Mouse (Mus musculus): ENCODE results near the gene Tbx22.

DNA sequence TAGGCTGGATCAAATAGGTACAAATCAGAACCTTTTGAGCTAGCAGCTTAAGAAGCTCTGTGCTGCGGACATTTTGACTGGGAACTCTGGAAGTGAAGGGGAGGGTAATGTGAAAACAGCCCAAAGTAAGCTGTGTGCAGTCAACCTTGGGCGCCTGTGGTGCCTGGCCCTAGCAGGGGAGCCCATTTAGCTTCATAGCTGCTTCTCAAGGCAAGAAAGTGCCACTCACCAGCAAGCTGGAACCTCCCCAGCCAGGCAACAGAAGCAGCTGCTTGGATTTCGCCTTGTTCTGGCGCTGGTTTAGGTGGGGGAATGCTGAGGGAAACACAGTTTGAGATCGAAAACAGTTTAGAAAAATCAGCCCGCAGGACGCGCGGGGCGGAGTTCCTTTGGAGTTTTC is 11.4 kb downstream of the Tbx22 start:
- TF ChIP-seq CTCF (IDR thresholded peaks at IDR 0.05; ENCODE audit: borderline replicate concordance, control insufficient read depth, extremely low read depth, insufficient read depth, low read length, poor library complexity) (no peak), POLR2A (IDR thresholded peaks at IDR 0.05; ENCODE audit: control insufficient read depth, extremely low read depth, insufficient read depth, low read length, poor library complexity) (no peak)

Data from thymus, adult 2 months (tissue).